9 mouse cellular contexts compared by ENCODE assay signal in the genomic region with DNA sequence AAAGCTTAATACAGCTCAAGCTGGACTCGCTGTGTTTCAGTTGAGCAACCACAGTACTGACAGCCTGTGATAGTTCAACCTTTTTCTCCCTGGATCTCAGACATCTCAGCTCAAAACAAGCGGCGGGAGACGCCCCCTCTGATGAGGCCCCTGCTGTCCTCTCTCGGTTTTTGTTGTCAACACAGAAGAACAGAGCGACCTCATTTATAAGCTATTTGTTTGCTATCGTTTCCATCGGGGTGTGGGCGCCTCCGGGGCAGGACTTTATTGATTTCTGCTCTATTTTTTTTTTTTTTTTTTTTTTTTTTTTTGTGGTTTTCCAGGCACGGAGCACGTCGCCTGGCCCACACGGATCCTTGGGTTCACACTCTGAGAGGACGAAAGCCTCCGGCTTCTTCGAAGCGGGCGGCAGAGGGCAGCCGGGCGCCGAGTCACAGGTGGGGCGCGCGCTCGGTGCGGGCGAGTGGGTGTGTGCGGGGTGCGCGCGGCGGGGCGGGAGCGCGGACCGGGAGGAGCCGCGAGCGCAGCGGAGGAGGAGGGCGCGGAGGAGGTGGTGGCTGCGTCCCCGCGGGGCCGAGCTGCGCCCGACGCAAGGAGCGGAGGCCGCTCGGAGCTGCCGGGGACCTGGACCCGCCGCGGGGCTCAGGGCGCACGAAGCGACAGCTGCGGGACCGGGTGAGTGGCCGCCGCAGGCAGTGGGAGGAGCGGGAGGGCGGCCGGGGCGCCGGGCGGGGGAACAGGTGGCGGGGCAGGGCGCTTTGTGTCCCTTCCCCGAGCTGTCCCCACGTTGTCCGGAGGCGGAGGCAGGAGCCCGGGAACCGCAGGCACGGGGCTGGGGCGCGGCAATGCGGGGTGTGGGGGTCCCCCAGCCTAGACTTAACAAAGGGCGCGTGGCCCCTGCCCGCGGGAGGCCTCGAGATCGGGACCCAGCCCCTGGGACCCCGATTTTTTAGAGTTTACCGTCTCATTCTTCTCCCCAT. TPM values are rescaled to one million over a fixed set of nuclear protein-coding genes. Genes with fewer than 3 reads are reported as not detected.
DNase-seq lines count a peak whose midpoint lies in the region; ATAC-seq and TF ChIP-seq lines count a peak whose summit lies in the region.
"Had no signal": no experiment of that assay in that cellular context is flagged by ENCODE, and none has a peak within 500 bp of the region (broad histone marks: within the 10 kb centered on the region; RNA-seq: fewer than 3 reads in every experiment).

A gene (plus strand): TSS at position 512 of the 980 bp plus-strand sequence.

- TF ChIP-seq CTCF in forebrain, postnatal 0 days (IDR thresholded peaks at IDR 0.05; ENCODE audit: low read depth): peak; percentile 64
- TF ChIP-seq CTCF in liver, postnatal 0 days (IDR thresholded peaks at IDR 0.05; ENCODE audit: low read depth): peak; percentile 58

- H3K27me3 ChIP-seq in forebrain, postnatal 0 days (ENCODE audit: insufficient read depth, low read length): no peaks in the 10 kb centered on the region
- no peaks in the 10 kb centered on the region for H3K27me3 ChIP-seq in liver, postnatal 0 days (ENCODE audit: insufficient read depth, low read length)
- H3K27me3 ChIP-seq in neural tube, embryonic 15.5 days (replicated peaks): no peaks in the 10 kb centered on the region

- peak within 1 kb of the TSS; percentile 93 for H3K4me3 ChIP-seq in forebrain, postnatal 0 days (ENCODE audit: low read depth, low read length)
- peak within 1 kb of the TSS; percentile 60 for H3K4me3 ChIP-seq in liver, postnatal 0 days (ENCODE audit: low read depth, low read length)
- H3K4me3 ChIP-seq in neural tube, embryonic 15.5 days (replicated peaks): peak within 1 kb of the TSS; percentile 87

- peaks cover 4% of the 10 kb centered on the region for H3K36me3 ChIP-seq in forebrain, postnatal 0 days (ENCODE audit: insufficient read depth)
- H3K36me3 ChIP-seq in liver, postnatal 0 days (replicated peaks; ENCODE audit: insufficient read depth, low read length): no peaks in the 10 kb centered on the region
- H3K36me3 ChIP-seq in neural tube, embryonic 15.5 days: no peaks in the 10 kb centered on the region
- H3K36me3 ChIP-seq: G1E had no signal

- H3K27ac ChIP-seq in forebrain, postnatal 0 days (ENCODE audit: low read depth, low read length): peak within 1 kb of the TSS; percentile 94
- peak within 1 kb of the TSS; percentile 75 for H3K27ac ChIP-seq in liver, postnatal 0 days (ENCODE audit: low read depth)
- H3K27ac ChIP-seq in neural tube, embryonic 15.5 days (replicated peaks): peak within 1 kb of the TSS; percentile 97

- WGBS in forebrain, postnatal 0 days: 3% methylated on average over 81 of the region's 90 CpGs
- WGBS in liver, postnatal 0 days (ENCODE audit: insufficient replicate concordance): under 1% methylated on average over 55 of the region's 90 CpGs
- under 1% methylated on average over 75 of the region's 90 CpGs for WGBS in neural tube, embryonic 15.5 days

- no peaks in the 10 kb centered on the region for H3K9me3 ChIP-seq in forebrain, postnatal 0 days (ENCODE audit: low read length)
- H3K9me3 ChIP-seq in liver, postnatal 0 days (ENCODE audit: low read length): no peaks in the 10 kb centered on the region
- H3K9me3 ChIP-seq in neural tube, embryonic 15.5 days (replicated peaks): no peaks in the 10 kb centered on the region

- peak; percentile 71 for TF ChIP-seq EP300 in liver, postnatal 0 days (IDR thresholded peaks at IDR 0.05; ENCODE audit: low read depth)

- intact Hi-C loops in heart, postnatal 25 days (cut with DNase I): loop anchor here (2.0 to 5.0 kb wide), 5 partner anchors 51 to 137 kb away; no protein-coding TSS in a partner anchor

- peak within 1 kb of the TSS; percentile 96 for H3K9ac ChIP-seq in forebrain, postnatal 0 days
- peak within 1 kb of the TSS; percentile 80 for H3K9ac ChIP-seq in liver, postnatal 0 days (replicated peaks)
- H3K9ac ChIP-seq in neural tube, embryonic 15.5 days (replicated peaks): peak within 1 kb of the TSS; percentile 91

- DNase-seq in ES-CJ7 (ENCODE audit: low read depth, low spot score): peak; percentile 75
- peak; percentile 72 to 81 for DNase-seq in cerebellum, adult 18-20 months
- DNase-seq in forebrain, postnatal 0 days: peak; percentile 91
- DNase-seq in heart, postnatal 25 days (ENCODE audit: low spot score): peak; percentile 72
- peak; percentile 85 to 89 for DNase-seq in layer of hippocampus, adult 18-20 months (ENCODE audit: low spot score in 2 of 2)
- DNase-seq in liver, postnatal 0 days: peak; percentile 83
- DNase-seq in testis, postnatal 14 days (ENCODE audit: low spot score): peak; percentile 69

- peaks cover 14% of the 10 kb centered on the region; the same call in 1 of the 2 replicates for H3K4me1 ChIP-seq in forebrain, postnatal 0 days (ENCODE audit: insufficient read depth)
- H3K4me1 ChIP-seq in liver, postnatal 0 days (ENCODE audit: insufficient read depth): peaks cover 7% of the 10 kb centered on the region
- H3K4me1 ChIP-seq in neural tube, embryonic 15.5 days: peaks cover 31% of the 10 kb centered on the region

- peak within 1 kb of the TSS; percentile 53 for H3K4me2 ChIP-seq in forebrain, postnatal 0 days (ENCODE audit: low read depth)
- peak within 1 kb of the TSS; percentile 69 for H3K4me2 ChIP-seq in liver, postnatal 0 days (ENCODE audit: low read depth, low read length)
- peak within 1 kb of the TSS; percentile 68 for H3K4me2 ChIP-seq in neural tube, embryonic 15.5 days

- peak; percentile 90 for ATAC-seq in forebrain, postnatal 0 days
- peak; percentile 83 for ATAC-seq in liver, postnatal 0 days
- peak; percentile 90 for ATAC-seq in neural tube, embryonic 15.5 days (ENCODE audit: low FRiP score)

RNA-seq across cellular contexts. Expression of the gene that starts here (rescaled TPM):
- 67.1 and 72.6 TPM in 2 replicates for total RNA-seq in forebrain, postnatal 0 days (2014; rRNA removed)
- polyA plus RNA-seq in forebrain, postnatal 0 days (2015; fragmentation: Nextera tagmentation; extraction: Ambion mirVana): 25.9 and 35.6 TPM in 2 replicates
- 10 to 100 TPM; 24.5 to 29.5 TPM for total RNA-seq in heart, postnatal 25 days (2021)
- 100 to 1,000 TPM; 138 to 142 TPM for total RNA-seq in layer of hippocampus, adult 18-20 months (2021)
- 9.7 and 10.1 TPM in 2 replicates for polyA plus RNA-seq in liver, postnatal 0 days (2015; fragmentation: Nextera tagmentation; extraction: Ambion mirVana)
- polyA plus RNA-seq in neural tube, embryonic 15.5 days (2015; fragmentation: Nextera tagmentation; extraction: Ambion mirVana): 30.6 and 34.9 TPM in 2 replicates
- polyA plus RNA-seq: G1E had no signal

Comparison
In these comparisons a context has a peak if more than half of its experiments do, and no peak if none do; other contexts are left out.
1. Peak in every context shown above with its lines: DNase-seq, ATAC-seq, H3K4me3 ChIP-seq and H3K27ac ChIP-seq.